Mouse (Mus musculus) bone marrow, adult 2 months (tissue): ENCODE measurements around the gene Nt5c2.

Experiments used
- CTCF ChIP-seq: fragments of 200-500 bp; IDR thresholded peaks from 2 replicates; pipeline ENCODE4 v1.5.1; 2011; ENCODE audit warnings: low read length, control low read depth; ENCODE audit not compliant: control insufficient read depth, insufficient read depth
- POLR2A ChIP-seq: fragments of 200-500 bp; IDR thresholded peaks from 2 replicates; pipeline ENCODE4 v1.6.1; 2011; ENCODE audit warnings: low read depth, mild to moderate bottlenecking, control low read depth, low read length, borderline replicate concordance; ENCODE audit not compliant: control insufficient read depth

GRCm38 (mm10) chr19:47036596-47036995 is 21.6 kb upstream of the Nt5c2 start:
- TF ChIP-seq CTCF: no peak
- no peak for TF ChIP-seq POLR2A
